Mouse (Mus musculus) lung, embryonic 16.5 days (tissue): Measurements from ENCODE around the gene Zfp488. TPM values are rescaled to one million over a fixed set of nuclear protein-coding genes. Genes with fewer than 3 reads are reported as not detected.

Experiments used
- ATAC-seq: fragments of 200-750 bp; cut with Nextera tagmentation; 2 replicates; pipeline ENCODE4 v1.8.0; 2017; ENCODE audit warnings: low read depth, mild to moderate bottlenecking, moderate library complexity
- H3K27ac ChIP-seq: fragments of 300-500 bp; sonication (generic); 2 replicates; pipeline ENCODE4 v1.5.1; 2014; ENCODE audit warnings: mild to moderate bottlenecking, control low read depth, low read length
- H3K27me3 ChIP-seq: fragments of 300-500 bp; sonication (generic); 2 replicates; pipeline ENCODE4 v1.6.1; 2014; ENCODE audit warnings: low read depth, low read length, mixed read lengths; ENCODE audit not compliant: control insufficient read depth, insufficient read depth
- H3K36me3 ChIP-seq: fragments of 300-500 bp; sonication (generic); 2 replicates; pipeline ENCODE4 v1.6.1; 2014; ENCODE audit warnings: low read length; ENCODE audit not compliant: control insufficient read depth, insufficient read depth
- H3K4me1 ChIP-seq: fragments of 300-500 bp; sonication (generic); replicated peaks from 2 replicates; pipeline ENCODE4 v1.6.1; 2014; ENCODE audit warnings: low read length, mixed read lengths; ENCODE audit not compliant: control insufficient read depth, insufficient read depth
- H3K4me2 ChIP-seq: fragments of 300-500 bp; sonication (generic); 2 replicates; pipeline ENCODE4 v1.6.1; 2014; ENCODE audit warnings: low read depth, low read length, control low read depth
- H3K4me3 ChIP-seq: fragments of 300-500 bp; sonication (generic); 2 replicates; pipeline ENCODE4 v1.5.1; 2014; ENCODE audit warnings: mild to moderate bottlenecking, low read length, control low read depth
- H3K9ac ChIP-seq: fragments of 300-500 bp; sonication (generic); 2 replicates; pipeline ENCODE4 v1.6.1; 2014; ENCODE audit warnings: low read length, control low read depth
- H3K9me3 ChIP-seq: fragments of 300-500 bp; sonication (generic); 2 replicates; pipeline ENCODE4 v1.6.1; 2016; ENCODE audit warnings: low read length; ENCODE audit not compliant: control insufficient read depth
- WGBS: fragments of 180-500 bp; shearing (Covaris S2); extraction: QIAGEN DNeasy Blood & Tissue Kit; methylation state at CpG from one replicate; pipeline ENCODE4 v1.1.7; 2014; 5-methylcytosine and 5-hydroxymethylcytosine counted together
- polyA plus RNA-seq: library from polyadenylated mRNA; unstranded; fragments of >200 nt; fragmentation: Nextera tagmentation; extraction: Ambion mirVana; gene quantifications from 2 replicates; pipeline ENCODE4 v1.2.1, GENCODE M21; 2015

The Zfp488 gene
- not detected in 2 replicates for polyA plus RNA-seq

- H3K4me3 ChIP-seq: peak within 1 kb of the TSS; percentile 38
- peak; percentile 67; the same call in 1 of the 2 replicates for ATAC-seq
- H3K36me3 ChIP-seq: no peaks in the 10 kb centered on the region
- no peaks in the 10 kb centered on the region for H3K9me3 ChIP-seq
- H3K4me1 ChIP-seq: peaks cover 7% of the 10 kb centered on the region
- peak within 1 kb of the TSS; percentile 61 for H3K4me2 ChIP-seq
- peaks cover 10% of the 10 kb centered on the region for H3K27me3 ChIP-seq
- H3K9ac ChIP-seq: peak within 1 kb of the TSS; percentile 9; the same call in 1 of the 2 replicates
- no peak within 1 kb of the TSS for H3K27ac ChIP-seq
- WGBS: 2% methylated on average over 25 of the region's 25 CpGs
Observed at GRCm38 (mm10) chr14:33978604-33979059, at the start of gene Zfp488. Gene Zfp488, minus strand, starts transcription at chr14:33978764.

- H3K4me1 ChIP-seq: no peaks in the 10 kb centered on the region
- H3K27me3 ChIP-seq: no peaks in the 10 kb centered on the region
- H3K36me3 ChIP-seq: no peaks in the 10 kb centered on the region
- ATAC-seq: no peak
- H3K9ac ChIP-seq: no peak overlapping the region
- H3K4me3 ChIP-seq: no peak overlapping the region
- peaks cover 2% of the 10 kb centered on the region; the same call in 1 of the 2 replicates for H3K9me3 ChIP-seq
- H3K4me2 ChIP-seq: no peak overlapping the region
- no peak overlapping the region for H3K27ac ChIP-seq
- 16% methylated on average over 2 of the region's 2 CpGs for WGBS
Observed at GRCm38 (mm10) chr14:34026710-34027109, 48.1 kb upstream of the Zfp488 start.

GRCm38 (mm10) chr14:34016938-34017337, 38.4 kb upstream of the Zfp488 start:
- Histone ChIP-seq H3K36me3 (no peaks in the 10 kb centered on the region), H3K27me3 (no peaks in the 10 kb centered on the region), H3K9me3 (no peaks in the 10 kb centered on the region), H3K27ac (no peak overlapping the region), H3K4me3 (no peak overlapping the region), H3K4me2 (no peak overlapping the region), H3K9ac (no peak overlapping the region), H3K4me1 (no peaks in the 10 kb centered on the region)
- WGBS: 86% methylated on average over 2 of the region's 2 CpGs
- no peak for ATAC-seq

GRCm38 (mm10) chr14:34016381-34016780, 37.8 kb upstream of the Zfp488 start, which contains the start of gene Gm5460:
Gene Gm5460, plus strand, starts transcription at chr14:34016758.
- 86% methylated on average over 4 of the region's 4 CpGs for WGBS
- H3K4me3 ChIP-seq: no peak within 1 kb of the TSS
- no peaks in the 10 kb centered on the region for H3K27me3 ChIP-seq
- H3K9ac ChIP-seq: no peak within 1 kb of the TSS
- ATAC-seq: no peak
- no peaks in the 10 kb centered on the region for H3K4me1 ChIP-seq
- H3K4me2 ChIP-seq: no peak within 1 kb of the TSS
- H3K36me3 ChIP-seq: no peaks in the 10 kb centered on the region
- no peak within 1 kb of the TSS for H3K27ac ChIP-seq
- H3K9me3 ChIP-seq: no peaks in the 10 kb centered on the region

GRCm38 (mm10) chr14:34015063-34015462, 36.5 kb upstream of the Zfp488 start, which contains the start of gene Gm30083:
Gene Gm30083, minus strand, starts transcription at chr14:34015182.
- Histone ChIP-seq H3K36me3 (no peaks in the 10 kb centered on the region), H3K27me3 (no peaks in the 10 kb centered on the region), H3K4me1 (no peaks in the 10 kb centered on the region), H3K4me3 (no peak within 1 kb of the TSS), H3K4me2 (no peak within 1 kb of the TSS), H3K27ac (no peak within 1 kb of the TSS), H3K9me3 (no peaks in the 10 kb centered on the region), H3K9ac (no peak within 1 kb of the TSS)
- 88% methylated on average over 3 of the region's 3 CpGs for WGBS
- ATAC-seq: no peak

- H3K27ac ChIP-seq: no peak overlapping the region
- H3K9ac ChIP-seq: no peak overlapping the region
- no peaks in the 10 kb centered on the region for H3K4me1 ChIP-seq
- no peak overlapping the region for H3K4me3 ChIP-seq
- H3K36me3 ChIP-seq: no peaks in the 10 kb centered on the region
- no peaks in the 10 kb centered on the region for H3K9me3 ChIP-seq
- WGBS: 83% methylated on average over 5 of the region's 5 CpGs
- no peak for ATAC-seq
- no peak overlapping the region for H3K4me2 ChIP-seq
- H3K27me3 ChIP-seq: no peaks in the 10 kb centered on the region
Observed at GRCm38 (mm10) chr14:34002358-34002757, 23.8 kb upstream of the Zfp488 start.

GRCm38 (mm10) chr14:34001445-34001844, 22.9 kb upstream of the Zfp488 start:
- H3K27ac ChIP-seq: no peak overlapping the region
- H3K4me2 ChIP-seq: no peak overlapping the region
- no peaks in the 10 kb centered on the region for H3K9me3 ChIP-seq
- H3K27me3 ChIP-seq: no peaks in the 10 kb centered on the region
- ATAC-seq: no peak
- no peaks in the 10 kb centered on the region for H3K36me3 ChIP-seq
- H3K9ac ChIP-seq: no peak overlapping the region
- no peaks in the 10 kb centered on the region for H3K4me1 ChIP-seq
- H3K4me3 ChIP-seq: no peak overlapping the region

- ATAC-seq: no peak
Observed at GRCm38 (mm10) chr14:34000076-34000475, 21.5 kb upstream of the Zfp488 start.

GRCm38 (mm10) chr14:33997427-33997826, 18.9 kb upstream of the Zfp488 start:
- Histone ChIP-seq H3K36me3 (no peaks in the 10 kb centered on the region), H3K27ac (no peak overlapping the region), H3K9me3 (no peaks in the 10 kb centered on the region), H3K27me3 (no peaks in the 10 kb centered on the region), H3K4me3 (no peak overlapping the region), H3K4me1 (no peaks in the 10 kb centered on the region), H3K9ac (no peak overlapping the region), H3K4me2 (no peak overlapping the region)
- ATAC-seq: peak; percentile 28; the same call in 1 of the 2 replicates
- 39% methylated on average over 6 of the region's 6 CpGs for WGBS

More at GRCm38 (mm10) chr14:34000076-34000475, 21.5 kb upstream of the Zfp488 start:
- no peaks in the 10 kb centered on the region for H3K36me3 ChIP-seq
- no peaks in the 10 kb centered on the region for H3K27me3 ChIP-seq
- H3K9me3 ChIP-seq: no peaks in the 10 kb centered on the region
- H3K9ac ChIP-seq: no peak overlapping the region
- H3K4me3 ChIP-seq: no peak overlapping the region
- H3K4me2 ChIP-seq: no peak overlapping the region
- no peaks in the 10 kb centered on the region for H3K4me1 ChIP-seq
- H3K27ac ChIP-seq: no peak overlapping the region
